Mouse (Mus musculus): Measurements from ENCODE around the gene E130114P18Rik.

E130114P18Rik gene

GRCm38 (mm10) chr4:97775059-97775458, 2.8 kb downstream of the E130114P18Rik start:
- peak; percentile 84; the same call in 1 of the 2 replicates for TF ChIP-seq GATA4 (IDR thresholded peaks at IDR 0.05; ENCODE audit: insufficient replicate concordance, low read length)

GRCm38 (mm10) chr4:97774446-97774950, 3.4 kb downstream of the E130114P18Rik start:
- no peak for TF ChIP-seq GATA4 (IDR thresholded peaks at IDR 0.05; ENCODE audit: insufficient replicate concordance, low read length)

DNA sequence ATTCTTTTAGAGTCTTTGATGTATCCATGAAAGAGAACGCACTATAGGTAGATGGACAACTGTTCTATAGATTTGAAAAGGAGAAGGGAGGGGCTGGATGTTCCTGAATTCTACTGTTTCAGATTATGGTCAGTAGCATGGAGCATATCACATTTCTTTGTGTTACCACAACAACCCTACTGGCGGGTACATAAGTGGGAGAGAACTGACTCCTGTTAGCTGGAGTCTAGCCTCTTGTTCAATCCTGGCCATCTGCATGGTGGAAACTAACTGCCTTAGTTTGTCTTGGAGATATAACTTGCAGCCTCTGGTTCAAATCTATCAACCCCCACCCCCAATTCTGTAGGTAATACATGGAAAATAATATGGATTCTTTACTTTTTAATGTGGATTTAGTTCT, 4.1 kb downstream of the E130114P18Rik start:
- TF ChIP-seq GATA4 (IDR thresholded peaks at IDR 0.05; ENCODE audit: insufficient replicate concordance, low read length): no peak

- TF ChIP-seq GATA4 (IDR thresholded peaks at IDR 0.05; ENCODE audit: insufficient replicate concordance, low read length): peak; percentile 58; the same call in 1 of the 2 replicates
Observed at GRCm38 (mm10) chr4:97773110-97773593, 4.7 kb downstream of the E130114P18Rik start.

DNA sequence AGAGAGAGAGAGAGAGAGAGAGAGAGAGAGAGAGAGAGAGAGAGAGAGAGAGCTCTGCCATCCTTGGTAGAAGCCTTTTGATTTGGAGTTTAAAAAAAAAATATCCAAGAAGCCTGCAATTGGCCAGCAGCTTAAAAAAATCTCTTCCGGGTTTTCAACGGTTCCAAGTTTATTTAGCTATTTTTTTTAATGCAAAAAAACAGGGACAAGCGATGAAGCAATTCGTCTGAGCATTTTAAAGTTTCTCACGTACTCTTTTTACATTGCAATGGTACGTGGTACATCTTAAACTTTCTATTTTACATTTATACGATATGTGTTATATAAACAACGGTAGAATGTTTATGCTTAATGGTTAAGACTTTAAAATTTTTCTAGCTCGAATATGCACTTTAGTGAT, 5.2 kb downstream of the E130114P18Rik start, which contains the start of gene Nfia:
Gene Nfia, plus strand, starts transcription at position 94 of the 400 bp plus-strand sequence.
- TF ChIP-seq GATA4 (IDR thresholded peaks at IDR 0.05; ENCODE audit: insufficient replicate concordance, low read length): no peak

- peak; percentile 96; the same call in 1 of the 2 replicates for TF ChIP-seq GATA4 (IDR thresholded peaks at IDR 0.05; ENCODE audit: insufficient replicate concordance, low read length)
Observed at GRCm38 (mm10) chr4:97772084-97772484, 5.8 kb downstream of the E130114P18Rik start.

DNA sequence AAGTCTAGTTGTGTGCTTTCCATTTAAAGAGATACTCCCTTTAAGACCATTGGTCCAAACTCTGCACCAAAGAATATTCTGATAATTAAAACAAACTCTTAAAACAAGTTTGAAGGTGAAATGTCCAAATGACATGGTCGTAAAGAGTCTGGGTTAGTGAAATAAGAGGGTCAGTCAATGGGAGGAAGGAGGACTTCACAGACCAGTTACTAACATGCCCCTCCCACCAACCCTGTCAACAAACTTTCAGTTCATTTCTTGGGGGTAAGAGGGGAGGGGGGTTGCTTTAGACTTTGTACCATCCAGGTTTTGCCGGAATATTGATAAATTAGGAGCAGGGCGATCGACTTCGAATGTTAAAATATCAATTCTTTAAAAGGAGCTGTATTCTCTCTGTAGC, 6.5 kb downstream of the E130114P18Rik start:
- no peak for TF ChIP-seq GATA4 (IDR thresholded peaks at IDR 0.05; ENCODE audit: insufficient replicate concordance, low read length)

DNA sequence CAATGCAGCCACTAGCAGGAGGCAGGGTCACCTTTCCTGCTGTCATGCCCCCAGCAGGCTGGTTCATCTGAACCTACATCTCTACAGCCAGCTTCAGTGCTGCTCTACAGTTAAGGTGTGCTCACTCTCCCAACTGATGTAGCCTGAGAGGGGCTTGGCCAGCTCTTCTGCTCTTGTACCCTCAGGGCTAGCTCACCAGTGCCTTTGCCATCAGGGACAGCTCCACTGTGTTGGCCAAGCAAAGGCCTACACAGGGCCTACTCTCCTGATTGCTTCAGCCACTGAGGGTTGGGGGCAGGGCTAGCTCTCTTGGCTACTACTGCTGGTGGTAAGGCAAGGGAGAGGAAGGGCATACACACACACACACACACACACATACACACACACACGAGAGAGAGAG, 8.0 kb downstream of the E130114P18Rik start:
- no peak for TF ChIP-seq GATA4 (IDR thresholded peaks at IDR 0.05; ENCODE audit: insufficient replicate concordance, low read length)

DNA sequence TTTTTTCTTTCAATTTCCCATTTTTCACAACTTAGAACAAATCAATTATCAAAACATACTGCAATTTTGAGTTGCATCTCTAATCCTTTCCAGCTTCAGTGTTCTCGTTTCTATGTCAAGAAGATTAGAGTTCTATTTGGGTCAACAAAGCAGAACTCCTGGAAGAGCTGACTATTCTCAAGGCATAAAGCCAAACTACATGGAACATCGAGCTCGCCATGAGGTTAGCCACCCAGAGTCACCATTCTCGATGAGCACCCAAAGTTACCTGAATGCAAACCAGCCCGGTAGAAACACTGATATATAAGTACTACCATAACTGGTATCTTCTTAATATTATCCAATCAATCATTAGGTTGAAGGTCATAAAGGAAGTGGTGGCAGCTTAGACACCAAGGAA, 10.4 kb downstream of the E130114P18Rik start:
- TF ChIP-seq GATA4 (IDR thresholded peaks at IDR 0.05; ENCODE audit: insufficient replicate concordance, low read length): no peak

DNA sequence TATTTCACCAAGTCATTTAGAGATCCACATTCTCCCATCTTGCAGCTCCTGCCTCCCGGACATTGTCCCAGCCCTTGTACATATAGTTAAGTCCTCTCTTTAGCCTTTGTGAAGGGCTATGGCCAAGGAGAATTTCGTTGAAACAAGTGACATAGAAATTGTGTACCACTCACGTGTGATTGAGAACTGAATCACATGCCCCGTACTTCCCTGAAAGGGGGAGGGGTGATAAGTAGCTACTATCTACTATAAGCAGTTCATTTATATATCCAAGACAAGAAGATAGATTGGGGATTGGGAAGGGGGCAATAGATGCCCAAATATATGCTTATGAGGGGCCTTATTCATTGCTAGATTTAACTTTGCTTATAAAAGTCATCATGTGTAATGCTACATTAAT, 10.9 kb downstream of the E130114P18Rik start:
- no peak for TF ChIP-seq GATA4 (IDR thresholded peaks at IDR 0.05; ENCODE audit: insufficient replicate concordance, low read length)

GRCm38 (mm10) chr4:97766100-97766499, 11.8 kb downstream of the E130114P18Rik start:
- TF ChIP-seq GATA4 (IDR thresholded peaks at IDR 0.05; ENCODE audit: insufficient replicate concordance, low read length): no peak

- TF ChIP-seq GATA4 (IDR thresholded peaks at IDR 0.05; ENCODE audit: insufficient replicate concordance, low read length): no peak
Observed at GRCm38 (mm10) chr4:97765341-97766020, 12.4 kb downstream of the E130114P18Rik start.

GRCm38 (mm10) chr4:97764616-97765015, 13.3 kb downstream of the E130114P18Rik start:
- TF ChIP-seq GATA4 (IDR thresholded peaks at IDR 0.05; ENCODE audit: insufficient replicate concordance, low read length): no peak

DNA sequence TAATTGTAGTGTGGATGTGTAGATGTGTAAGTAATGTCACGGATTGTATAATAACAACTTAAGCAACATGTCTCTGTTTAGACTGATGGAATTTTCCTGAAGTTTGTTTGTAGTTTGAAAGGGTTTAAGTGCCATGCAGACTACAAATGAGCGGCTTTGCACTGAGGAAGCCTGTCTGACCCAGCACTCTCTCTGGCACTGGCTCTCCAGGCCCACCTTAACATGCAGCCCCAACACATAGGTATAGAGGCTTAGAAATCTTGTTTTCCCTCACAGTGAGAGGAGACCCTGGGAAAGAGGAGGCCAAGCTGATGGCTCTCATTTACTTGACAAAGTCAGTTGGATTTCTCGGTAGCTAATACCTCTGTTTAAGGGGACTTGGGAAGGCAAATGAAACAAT, 19.2 kb downstream of the E130114P18Rik start:
- TF ChIP-seq GATA4 (IDR thresholded peaks at IDR 0.05; ENCODE audit: insufficient replicate concordance, low read length): no peak

DNA sequence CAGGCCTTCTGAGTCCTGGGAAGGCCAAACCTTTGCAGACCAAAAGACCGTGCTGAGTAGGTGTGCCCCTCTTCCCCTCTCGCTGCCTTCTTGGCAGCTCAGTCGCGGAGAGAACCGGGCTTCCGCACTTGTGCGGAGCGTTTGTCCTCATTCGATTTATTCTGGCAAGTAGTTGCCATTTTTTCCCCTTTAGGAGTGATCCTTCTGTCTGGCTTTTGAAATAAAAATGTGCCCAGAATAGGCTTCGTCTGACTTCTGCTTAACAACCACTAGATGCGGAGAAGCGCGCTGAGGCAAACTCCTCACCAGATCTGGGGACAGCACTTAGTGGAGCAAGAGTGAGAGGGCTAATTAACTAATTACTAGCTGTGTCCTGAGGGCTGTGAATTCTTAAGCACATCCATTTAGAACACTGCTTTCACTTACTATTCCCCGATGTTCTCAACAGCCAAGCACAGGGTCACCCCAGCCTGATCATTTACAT, 19.9 kb downstream of the E130114P18Rik start:
- TF ChIP-seq GATA4 (IDR thresholded peaks at IDR 0.05; ENCODE audit: insufficient replicate concordance, low read length): no peak

GRCm38 (mm10) chr4:97757207-97757977, 20.5 kb downstream of the E130114P18Rik start:
- TF ChIP-seq GATA4 (IDR thresholded peaks at IDR 0.05; ENCODE audit: insufficient replicate concordance, low read length): no peak; the same call in 1 of the 2 replicates

Measured in liver, adult (tissue).